Mouse (Mus musculus): Measurements from ENCODE around the gene Actl6a. TPM values are rescaled to one million over a fixed set of nuclear protein-coding genes. Genes with fewer than 3 reads are reported as not detected.
"Not testable (repeated sequence)": the region's sequence is repeated elsewhere in the genome, so short reads cannot be mapped to it uniquely, and the experiment has no call there.

The Actl6a gene
- polyA plus RNA-seq, 1 experiment = 18.9 TPM

- WGBS = 50% methylated on average over 1 of the region's 1 CpGs
- DNase-seq = no peak
Observed at GRCm38 (mm10) chr3:32690901-32691300, 15.2 kb upstream of the Actl6a start.

GRCm38 (mm10) chr3:32691841-32692240 is 14.3 kb upstream of the Actl6a start:
- 60% methylated on average over 5 of the region's 5 CpGs for WGBS
- TF ChIP-seq CTCF (IDR thresholded peaks at IDR 0.05; ENCODE audit: insufficient read depth, low read length) (no peak), POLR2A (IDR thresholded peaks at IDR 0.05; ENCODE audit: borderline replicate concordance, extremely low read depth, low read depth, low read length) (no peak)
- Histone ChIP-seq H3K4me3 (replicated peaks; ENCODE audit: extremely low read depth, low read depth, low read length) (no peak overlapping the region), H3K4me1 (ENCODE audit: control insufficient read depth, insufficient read depth, low read length) (no peaks in the 10 kb centered on the region)
- no peak for DNase-seq

More at GRCm38 (mm10) chr3:32690901-32691300, 15.2 kb upstream of the Actl6a start:
- Histone ChIP-seq H3K4me3 (replicated peaks; ENCODE audit: extremely low read depth, low read depth, low read length) (no peak overlapping the region), H3K4me1 (ENCODE audit: control insufficient read depth, insufficient read depth, low read length) (no peaks in the 10 kb centered on the region)
- no peak for TF ChIP-seq POLR2A (IDR thresholded peaks at IDR 0.05; ENCODE audit: borderline replicate concordance, extremely low read depth, low read depth, low read length)
- no peak for TF ChIP-seq CTCF (IDR thresholded peaks at IDR 0.05; ENCODE audit: insufficient read depth, low read length)

- DNase-seq = no peak
- no peaks in the 10 kb centered on the region for H3K4me1 ChIP-seq (ENCODE audit: control insufficient read depth, insufficient read depth, low read length)
- H3K4me3 ChIP-seq (replicated peaks; ENCODE audit: extremely low read depth, low read depth, low read length) = no peak overlapping the region
- no peak for TF ChIP-seq CTCF (IDR thresholded peaks at IDR 0.05; ENCODE audit: insufficient read depth, low read length)
- TF ChIP-seq POLR2A (IDR thresholded peaks at IDR 0.05; ENCODE audit: borderline replicate concordance, extremely low read depth, low read depth, low read length) = no peak
- WGBS = 61% methylated on average over 5 of the region's 5 CpGs
Observed at GRCm38 (mm10) chr3:32694211-32694610, 11.9 kb upstream of the Actl6a start.

DNA sequence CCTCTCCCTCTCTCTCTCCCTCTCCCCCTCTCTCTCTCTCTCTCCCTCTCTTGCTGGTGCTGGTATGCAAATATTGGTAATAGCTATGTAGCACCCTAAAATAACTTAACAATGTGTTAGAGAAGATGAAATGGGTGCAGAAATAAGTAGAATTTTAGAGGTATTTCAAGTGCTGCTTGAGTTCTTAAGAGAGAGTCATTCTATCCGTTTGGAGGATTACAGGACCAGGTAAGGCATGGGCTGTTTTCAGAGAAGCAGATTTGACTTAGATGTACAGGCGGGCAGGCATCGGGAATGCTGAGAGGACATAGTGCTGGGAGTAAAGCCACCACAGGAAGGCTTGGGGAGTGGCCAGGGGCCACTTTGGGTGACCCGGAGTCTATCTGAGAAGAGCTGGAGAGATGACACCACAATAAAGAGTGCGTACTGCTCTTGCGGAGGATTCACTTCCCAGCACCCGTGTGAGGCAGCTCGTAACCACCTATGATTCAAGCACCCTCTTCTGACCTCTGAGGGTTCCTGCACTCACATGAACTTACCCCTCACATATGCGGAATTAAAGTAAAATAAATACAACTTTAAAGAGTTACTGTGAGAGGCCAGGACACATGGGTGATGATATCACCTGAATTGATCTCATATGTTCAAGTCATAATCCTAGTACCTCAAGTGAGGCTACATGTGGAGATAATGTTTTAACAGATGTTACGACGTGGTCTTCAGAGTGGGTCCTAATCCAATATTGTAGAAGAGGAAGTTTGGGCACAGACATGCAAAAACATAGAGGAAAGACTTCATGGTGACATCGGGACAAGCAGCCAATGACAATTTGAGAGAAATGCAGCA is 11.1 kb upstream of the Actl6a start:
- DNase-seq = no peak
- H3K4me3 ChIP-seq (replicated peaks; ENCODE audit: extremely low read depth, low read depth, low read length) = no peak overlapping the region
- WGBS = 55% methylated on average over 12 of the region's 12 CpGs
- no peaks in the 10 kb centered on the region for H3K4me1 ChIP-seq (ENCODE audit: control insufficient read depth, insufficient read depth, low read length)
- TF ChIP-seq CTCF (IDR thresholded peaks at IDR 0.05; ENCODE audit: insufficient read depth, low read length) (no peak), POLR2A (IDR thresholded peaks at IDR 0.05; ENCODE audit: borderline replicate concordance, extremely low read depth, low read depth, low read length) (no peak)

DNA sequence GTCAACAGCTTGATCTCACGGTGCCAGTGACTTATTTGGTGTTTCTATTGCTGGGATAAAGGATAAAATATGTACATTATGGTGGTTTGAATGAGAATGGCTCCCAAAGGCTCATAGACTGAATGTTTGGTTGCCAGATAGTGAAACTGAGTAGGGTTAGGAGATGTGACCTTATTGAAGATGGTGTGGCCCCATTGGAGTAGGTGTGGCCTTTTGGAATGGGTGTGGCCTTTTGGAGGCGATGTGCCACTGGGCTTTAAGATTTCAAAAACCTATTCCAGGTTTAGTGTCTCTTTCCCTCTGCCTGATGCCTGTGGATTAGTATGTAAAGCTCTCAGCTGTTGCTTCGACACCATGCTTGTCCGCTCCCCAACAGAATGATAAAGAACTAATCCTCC is 10.5 kb upstream of the Actl6a start:
- DNase-seq = no peak
- TF ChIP-seq CTCF (IDR thresholded peaks at IDR 0.05; ENCODE audit: insufficient read depth, low read length) (no peak), POLR2A (IDR thresholded peaks at IDR 0.05; ENCODE audit: borderline replicate concordance, extremely low read depth, low read depth, low read length) (no peak)
- WGBS = 82% methylated on average over 4 of the region's 4 CpGs
- Histone ChIP-seq H3K4me1 (ENCODE audit: control insufficient read depth, insufficient read depth, low read length) (no peaks in the 10 kb centered on the region), H3K4me3 (replicated peaks; ENCODE audit: extremely low read depth, low read depth, low read length) (no peak overlapping the region)

DNA sequence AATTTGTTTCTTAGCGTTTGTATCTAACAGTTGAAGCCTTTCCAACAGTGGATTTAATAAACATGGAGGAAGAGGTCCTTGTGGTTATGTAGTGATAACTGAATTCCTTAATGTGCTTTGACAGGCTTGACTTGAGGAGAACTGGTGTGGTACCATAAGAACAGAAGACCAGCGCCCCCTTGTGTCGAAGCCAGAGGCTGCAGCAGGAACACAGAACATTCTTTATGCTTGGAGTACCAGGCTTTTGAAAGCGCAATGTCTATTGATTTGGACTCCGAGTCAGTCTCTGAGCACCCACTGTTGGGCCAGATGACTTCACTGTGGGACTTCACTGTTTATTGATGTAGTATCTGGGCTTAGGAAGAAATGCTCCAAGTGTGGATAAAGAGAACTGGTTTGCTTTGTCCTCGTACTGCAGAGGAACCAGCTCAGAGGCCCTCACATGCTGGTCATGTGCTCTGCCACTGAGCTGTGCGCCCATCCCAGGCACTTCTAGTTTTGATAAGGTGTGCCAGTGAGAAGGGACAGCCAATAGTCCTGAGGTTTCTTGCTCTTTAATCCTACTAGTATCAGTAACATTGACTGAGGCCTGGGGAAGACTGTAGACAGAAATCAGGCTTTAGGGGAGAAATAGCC is 7.8 kb upstream of the Actl6a start:
- Histone ChIP-seq H3K4me1 (ENCODE audit: control insufficient read depth, insufficient read depth, low read length) (no peaks in the 10 kb centered on the region), H3K4me3 (replicated peaks; ENCODE audit: extremely low read depth, low read depth, low read length) (no peak overlapping the region)
- 29% methylated on average over 7 of the region's 7 CpGs for WGBS
- DNase-seq = peak; percentile 85
- TF ChIP-seq CTCF (IDR thresholded peaks at IDR 0.05; ENCODE audit: insufficient read depth, low read length) (peak; percentile 96), POLR2A (IDR thresholded peaks at IDR 0.05; ENCODE audit: borderline replicate concordance, extremely low read depth, low read depth, low read length) (no peak)

GRCm38 (mm10) chr3:32704021-32704420 is 2.1 kb upstream of the Actl6a start:
- not testable (repeated sequence) for DNase-seq; H3K4me1 ChIP-seq (ENCODE audit: control insufficient read depth, insufficient read depth, low read length); H3K4me3 ChIP-seq (replicated peaks; ENCODE audit: extremely low read depth, low read depth, low read length)
- 84% methylated on average over 6 of the region's 6 CpGs for WGBS

DNA sequence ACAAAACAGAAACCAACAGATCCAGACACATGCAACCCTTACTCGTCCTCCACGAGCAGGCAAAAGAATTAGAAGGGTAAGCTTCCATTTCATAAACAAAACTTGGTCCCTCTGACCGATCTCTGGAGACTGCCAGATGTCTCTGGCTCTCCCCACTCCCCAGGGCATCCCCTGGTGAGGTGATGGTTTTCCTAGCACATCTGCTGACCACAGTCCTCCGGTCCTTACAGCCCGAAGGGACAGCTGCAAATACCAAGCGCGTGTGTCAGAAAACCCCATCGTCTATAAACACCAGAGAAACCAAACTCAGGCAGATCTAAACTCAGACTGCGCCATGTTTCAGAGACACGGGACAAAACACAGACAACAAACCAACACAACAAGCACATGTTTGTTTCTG is 1.5 kb upstream of the Actl6a start:
- not testable (repeated sequence) for H3K4me3 ChIP-seq (replicated peaks; ENCODE audit: extremely low read depth, low read depth, low read length); H3K4me1 ChIP-seq (ENCODE audit: control insufficient read depth, insufficient read depth, low read length); DNase-seq
- 84% methylated on average over 10 of the region's 10 CpGs for WGBS

DNA sequence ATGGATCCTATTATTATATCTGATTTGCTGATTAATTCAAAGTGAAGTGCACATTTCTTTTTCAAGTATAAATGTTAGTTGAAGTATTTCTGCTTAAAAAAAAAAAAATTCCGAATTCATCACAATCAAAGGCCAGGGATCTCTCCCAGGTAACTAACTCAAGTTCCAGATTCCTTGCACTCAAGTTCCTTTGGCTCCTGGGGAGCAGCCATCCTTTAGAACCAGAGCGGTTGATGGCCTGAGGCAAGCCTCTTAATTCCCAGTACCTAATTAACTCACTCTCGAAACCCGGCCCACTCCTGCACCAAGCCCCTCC is 1.9 kb downstream of the Actl6a start:
- H3K4me3 ChIP-seq (replicated peaks; ENCODE audit: extremely low read depth, low read depth, low read length) = peak overlapping the region; percentile 62
- no peaks in the 10 kb centered on the region for H3K4me1 ChIP-seq (ENCODE audit: control insufficient read depth, insufficient read depth, low read length)
- no peak for TF ChIP-seq CTCF (IDR thresholded peaks at IDR 0.05; ENCODE audit: insufficient read depth, low read length)
- no peak for TF ChIP-seq POLR2A (IDR thresholded peaks at IDR 0.05; ENCODE audit: borderline replicate concordance, extremely low read depth, low read depth, low read length)
- no peak for DNase-seq
- WGBS = 3% methylated on average over 4 of the region's 4 CpGs
